Mouse (Mus musculus): ENCODE results near the gene Gm42791.

DNA sequence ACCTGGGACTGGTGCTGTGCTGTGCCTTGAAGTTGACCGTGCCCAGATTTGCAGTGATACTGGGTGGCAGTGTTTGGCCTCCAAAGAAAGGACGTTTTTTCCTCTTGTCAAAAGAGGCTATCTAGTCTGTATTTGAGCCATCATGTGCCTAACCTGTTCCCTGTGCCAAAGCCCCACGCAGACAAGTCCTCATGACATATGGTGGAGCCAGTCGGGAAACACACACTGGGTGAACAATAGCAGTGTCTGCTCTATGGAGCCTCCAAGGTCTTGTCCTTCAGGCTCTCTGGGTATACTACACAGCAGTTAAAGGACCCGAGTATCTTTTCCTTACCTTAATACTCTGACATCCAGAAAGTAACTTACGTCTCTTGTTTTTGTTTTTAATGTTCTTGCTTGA is 48.3 kb upstream of the Gm42791 start:
- TF ChIP-seq CTCF (IDR thresholded peaks at IDR 0.05; ENCODE audit: low read depth), result no peak
- no peak for TF ChIP-seq EP300 (IDR thresholded peaks at IDR 0.05; ENCODE audit: low read depth)
